Mouse (Mus musculus): Measurements from ENCODE around the gene Rab7b. TPM values are rescaled to one million over a fixed set of nuclear protein-coding genes. Genes with fewer than 3 reads are reported as not detected.
A peak's percentile ranks its signal among the peaks of the same experiment; 100 is the strongest.

The Rab7b gene
- 1 to 10 TPM; 3.1 to 4.0 TPM for total RNA-seq (2021)

DNA sequence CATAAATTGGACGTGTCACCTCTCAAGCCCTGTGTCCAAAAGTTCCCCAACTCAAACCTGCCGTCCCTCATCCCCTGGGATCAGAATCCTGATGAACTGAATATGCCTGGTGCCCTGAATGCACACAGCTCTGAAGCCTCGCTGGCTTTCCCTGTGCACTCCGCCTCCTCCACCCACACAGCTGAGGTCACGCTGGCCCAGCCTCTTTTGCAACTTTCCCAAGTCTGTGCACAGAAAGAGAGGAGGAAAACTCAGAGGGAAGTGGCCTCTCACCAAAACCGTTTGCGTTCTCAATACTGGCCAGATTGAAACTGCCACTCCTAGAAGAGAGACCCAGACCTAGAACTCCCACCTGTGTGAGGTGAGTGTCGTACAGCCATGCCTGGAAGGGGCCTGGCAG, at the start of gene Rab7b:
TSS of gene Rab7b (plus strand) at position 221 of the 400 bp plus-strand sequence.
- intact Hi-C loops (cut with DNase I) = no loop called here
- DNase-seq (ENCODE audit: low spot score in 2 of 2) = no peak

GRCm38 (mm10) chr1:131640062-131640461, 48.4 kb upstream of the Rab7b start:
- DNase-seq (ENCODE audit: low spot score in 2 of 2) = no peak
- intact Hi-C loops (cut with DNase I) = no loop called here

GRCm38 (mm10) chr1:131641565-131641964, 46.9 kb upstream of the Rab7b start:
- no peak for DNase-seq (ENCODE audit: low spot score in 2 of 2)
- intact Hi-C loops (cut with DNase I) = no loop called here

DNA sequence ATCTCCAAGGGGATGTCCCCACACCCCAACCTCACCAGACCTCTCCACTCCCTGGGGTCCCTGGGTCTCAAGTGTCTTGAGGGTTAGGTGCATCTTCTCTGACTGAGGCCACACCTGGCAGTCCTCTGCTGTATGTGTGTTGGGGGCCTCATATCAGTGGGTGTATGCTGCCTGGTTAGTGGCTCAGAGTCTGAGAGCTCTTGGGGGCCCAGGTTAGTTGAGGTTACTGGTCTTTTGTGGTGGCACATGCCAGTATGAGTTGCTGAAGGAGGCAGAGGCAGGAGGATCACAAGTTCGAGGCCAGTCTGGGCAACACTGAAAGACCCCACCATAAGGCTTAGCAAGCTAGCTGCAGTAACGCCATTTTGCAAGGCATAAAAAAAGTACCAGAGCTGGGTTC, 46.2 kb upstream of the Rab7b start:
- DNase-seq (ENCODE audit: low spot score in 2 of 2) = no peak
- intact Hi-C loops (cut with DNase I) = no loop called here

- intact Hi-C loops (cut with DNase I) = no loop called here
- DNase-seq (ENCODE audit: low spot score in 2 of 2) = no peak
These were observed 35.6 kb upstream of the Rab7b start for GRCm38 (mm10) chr1:131652670-131653443.

- DNase-seq (ENCODE audit: low spot score in 2 of 2) = no peak
- intact Hi-C loops (cut with DNase I) = loop anchor here (5.0 kb wide), 1 partner anchor 43 kb away; no protein-coding TSS in a partner anchor
These were observed 32.9 kb upstream of the Rab7b start for GRCm38 (mm10) chr1:131655601-131656000.

DNA sequence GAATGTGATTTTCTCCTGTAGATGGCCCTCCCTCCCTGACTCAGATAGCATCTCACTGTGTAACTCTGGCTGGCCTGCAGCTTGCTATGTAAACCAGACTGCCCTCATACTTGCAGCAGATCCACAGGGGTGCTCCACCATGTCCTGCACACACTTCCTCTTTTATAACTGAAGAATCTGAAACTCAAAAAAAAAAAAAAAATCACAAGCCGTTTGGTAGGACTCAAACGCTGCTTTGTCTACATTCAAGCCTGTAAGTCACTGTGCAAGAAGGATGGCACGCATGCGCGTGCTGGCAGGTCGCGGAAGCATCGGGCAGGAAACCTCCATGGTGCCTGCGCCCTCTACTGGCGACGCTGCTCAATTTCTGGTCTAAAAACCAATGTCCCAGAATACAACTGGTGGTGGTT, 30.5 kb upstream of the Rab7b start:
- DNase-seq (ENCODE audit: low spot score in 2 of 2) = peak; percentile 89 to 96
- intact Hi-C loops (cut with DNase I) = loop anchor here (1.0 to 5.0 kb wide), 2 partner anchors 46 to 110 kb away; no protein-coding TSS in a partner anchor

DNA sequence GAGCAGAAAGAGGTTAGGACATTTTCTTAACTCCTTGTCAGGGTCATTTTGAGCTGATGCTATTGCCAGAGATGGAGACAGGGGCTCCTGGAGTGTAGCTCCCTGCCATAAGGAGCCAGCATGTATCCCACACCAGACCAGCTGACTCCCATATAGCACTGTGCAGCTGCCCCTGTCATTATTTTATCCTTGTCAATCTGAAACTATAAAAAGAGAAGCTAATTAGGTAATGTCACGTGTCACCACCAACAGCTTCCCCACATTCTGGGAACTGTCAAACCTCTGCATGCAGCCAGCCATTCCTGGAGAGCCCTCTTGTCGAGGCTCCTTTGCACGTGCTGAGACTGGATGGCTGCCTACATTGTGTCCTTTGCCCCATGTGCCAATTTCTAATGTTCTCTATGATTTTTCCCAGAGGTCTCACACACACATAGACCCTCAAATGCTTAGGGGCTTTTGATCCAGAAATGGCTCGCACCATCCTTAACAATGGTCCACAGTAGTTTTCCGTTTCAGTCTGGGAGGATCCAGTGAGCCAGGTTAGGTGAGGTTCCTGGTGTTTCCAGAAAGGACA, 28.9 kb upstream of the Rab7b start:
- intact Hi-C loops (cut with DNase I) = loop anchor here (5.0 kb wide), 1 partner anchor 47 kb away; no protein-coding TSS in a partner anchor
- DNase-seq (ENCODE audit: low spot score in 2 of 2) = no peak

GRCm38 (mm10) chr1:131660266-131660665, 28.2 kb upstream of the Rab7b start:
- no peak for DNase-seq (ENCODE audit: low spot score in 2 of 2)
- intact Hi-C loops (cut with DNase I) = no loop called here

GRCm38 (mm10) chr1:131660716-131661472, 27.6 kb upstream of the Rab7b start:
- intact Hi-C loops (cut with DNase I) = no loop called here
- no peak for DNase-seq (ENCODE audit: low spot score in 2 of 2)

GRCm38 (mm10) chr1:131661749-131662148, 26.7 kb upstream of the Rab7b start:
- no peak for DNase-seq (ENCODE audit: low spot score in 2 of 2)
- intact Hi-C loops (cut with DNase I) = no loop called here

- no peak for DNase-seq (ENCODE audit: low spot score in 2 of 2)
- intact Hi-C loops (cut with DNase I) = no loop called here
These were observed 25.1 kb upstream of the Rab7b start for GRCm38 (mm10) chr1:131663286-131663995.

- intact Hi-C loops (cut with DNase I) = no loop called here
- no peak for DNase-seq (ENCODE audit: low spot score in 2 of 2)
These were observed 24.4 kb upstream of the Rab7b start for GRCm38 (mm10) chr1:131664136-131664535.

- no peak for DNase-seq (ENCODE audit: low spot score in 2 of 2)
- intact Hi-C loops (cut with DNase I) = no loop called here
These were observed 22.6 kb upstream of the Rab7b start for GRCm38 (mm10) chr1:131665886-131666285.

GRCm38 (mm10) chr1:131671113-131671512, 17.4 kb upstream of the Rab7b start:
- intact Hi-C loops (cut with DNase I) = loop anchor here (5.0 kb wide), 1 partner anchor 49 kb away; no protein-coding TSS in a partner anchor
- no peak for DNase-seq (ENCODE audit: low spot score in 2 of 2)

GRCm38 (mm10) chr1:131672361-131672760, 16.1 kb upstream of the Rab7b start:
- DNase-seq (ENCODE audit: low spot score in 2 of 2) = no peak
- intact Hi-C loops (cut with DNase I) = loop anchor here (5.0 kb wide), 1 partner anchor 50 kb away; no protein-coding TSS in a partner anchor

- intact Hi-C loops (cut with DNase I) = no loop called here
- DNase-seq (ENCODE audit: low spot score in 2 of 2) = no peak
These were observed 8.9 kb upstream of the Rab7b start for GRCm38 (mm10) chr1:131679644-131680043.

GRCm38 (mm10) chr1:131687739-131688138, 756 bp upstream of the Rab7b start:
- intact Hi-C loops (cut with DNase I) = no loop called here
- no peak for DNase-seq (ENCODE audit: low spot score in 2 of 2)

DNA sequence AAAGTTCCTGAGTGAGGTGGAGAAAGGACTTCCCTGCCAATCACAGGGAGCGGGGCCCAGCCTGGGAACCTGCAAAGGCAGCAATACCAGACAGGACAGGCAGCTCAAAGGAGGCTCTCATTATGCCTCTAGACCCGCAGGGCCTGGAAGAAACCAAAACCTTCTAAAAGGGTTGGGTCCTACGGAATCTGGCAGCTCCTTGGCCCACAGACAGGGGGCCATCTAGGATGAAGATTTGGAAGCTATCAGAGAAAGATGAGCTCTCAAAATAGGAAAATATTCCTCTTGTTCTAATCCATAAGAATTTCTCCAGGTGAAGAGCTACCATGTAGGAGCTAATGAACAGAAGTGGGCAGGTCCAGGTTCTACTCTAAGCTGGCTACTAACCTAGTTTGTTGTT, 521 bp downstream of the Rab7b start:
- intact Hi-C loops (cut with DNase I) = no loop called here
- DNase-seq (ENCODE audit: low spot score in 2 of 2) = no peak

DNA sequence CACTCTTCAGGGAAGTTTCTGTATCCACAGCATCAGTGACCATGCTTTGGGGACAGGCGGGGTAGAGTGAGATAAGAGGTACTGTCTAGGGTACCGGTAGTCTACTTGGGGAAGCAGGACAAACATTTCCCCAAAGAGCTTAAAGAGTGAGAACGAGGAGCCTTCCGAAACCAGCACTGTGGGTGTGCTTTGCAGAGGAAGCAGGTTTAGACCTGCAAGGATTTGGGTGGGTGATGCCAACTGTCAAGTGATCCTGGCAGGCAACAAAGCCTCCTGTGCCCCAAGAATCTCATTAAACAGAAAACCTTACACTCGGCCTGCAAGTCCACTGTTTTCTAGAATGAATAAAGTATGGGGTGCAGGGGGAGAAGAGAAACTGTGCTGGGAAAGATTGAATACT, 1.4 kb downstream of the Rab7b start:
- DNase-seq (ENCODE audit: low spot score in 2 of 2) = peak in 1 of 2 experiments; percentile 17
- intact Hi-C loops (cut with DNase I) = no loop called here
